Comparison of ENCODE assay signal across 8 mouse cellular contexts in the genomic region with DNA sequence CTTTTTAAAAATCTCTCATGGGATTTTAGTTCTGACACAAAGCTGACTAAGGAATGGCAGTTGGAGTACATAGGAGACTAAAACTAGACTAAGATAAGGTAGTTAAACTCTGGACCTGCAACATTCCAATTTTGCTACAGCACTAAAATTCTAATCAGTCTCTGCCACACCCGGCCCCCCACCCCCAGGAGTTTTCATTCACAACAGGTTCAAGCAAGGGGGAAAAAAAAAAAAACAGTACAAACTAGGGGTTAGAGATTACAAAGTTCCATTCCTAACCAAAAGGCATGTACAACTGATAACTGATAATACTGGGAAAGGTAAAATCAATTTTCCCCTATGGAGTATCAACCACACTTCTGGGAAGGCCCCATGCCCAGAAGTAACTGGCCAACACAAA.
A peak's percentile ranks its signal among the peaks of the same experiment; 100 is the strongest.
DNase-seq lines count a peak whose midpoint lies in the region; ATAC-seq and TF ChIP-seq lines count a peak whose summit lies in the region.

No protein-coding gene starts in this region.

- peak overlapping the region; percentile 97 for H3K27ac ChIP-seq in kidney, embryonic 15.5 days
- no peak overlapping the region for H3K27ac ChIP-seq in embryonic facial prominence, embryonic 11.5 days (replicated peaks; ENCODE audit: low read depth, low read length)
- 0 out of 2 replicates have a peak overlapping the region, but pooled peaks have one; percentile 74 for H3K27ac ChIP-seq in intestine, postnatal 0 days (ENCODE audit: low read depth, low read length)
- H3K27ac ChIP-seq in neural tube, embryonic 12.5 days: no peak overlapping the region

- H3K4me2 ChIP-seq in kidney, embryonic 15.5 days: peak overlapping the region; percentile 67
- 0 out of 2 replicates have a peak overlapping the region, but pooled peaks have one; percentile 45 for H3K4me2 ChIP-seq in embryonic facial prominence, embryonic 11.5 days (ENCODE audit: low read depth, low read length)
- peak overlapping the region; percentile 78 for H3K4me2 ChIP-seq in intestine, postnatal 0 days (replicated peaks; ENCODE audit: low read depth)
- peak overlapping the region; percentile 66 for H3K4me2 ChIP-seq in neural tube, embryonic 12.5 days (replicated peaks)

- no peaks in the 10 kb centered on the region for H3K27me3 ChIP-seq in kidney, embryonic 15.5 days
- H3K27me3 ChIP-seq in embryonic facial prominence, embryonic 11.5 days (ENCODE audit: control insufficient read depth, insufficient read depth, low read length): no peaks in the 10 kb centered on the region
- H3K27me3 ChIP-seq in intestine, postnatal 0 days (replicated peaks; ENCODE audit: control insufficient read depth, insufficient read depth, low read length): no peaks in the 10 kb centered on the region
- no peaks in the 10 kb centered on the region for H3K27me3 ChIP-seq in neural tube, embryonic 12.5 days (replicated peaks)

- TF ChIP-seq CTCF in intestine, postnatal 0 days (IDR thresholded peaks at IDR 0.05; ENCODE audit: low read depth): no peak

- peak overlapping the region; percentile 55 for H3K4me3 ChIP-seq in kidney, embryonic 15.5 days (replicated peaks)
- no peak overlapping the region for H3K4me3 ChIP-seq in embryonic facial prominence, embryonic 11.5 days (ENCODE audit: low read depth, low read length)
- peak overlapping the region; percentile 42 for H3K4me3 ChIP-seq in intestine, postnatal 0 days (ENCODE audit: low read depth, low read length)
- H3K4me3 ChIP-seq in neural tube, embryonic 12.5 days: no peak overlapping the region

- no peak for DNase-seq in kidney, postnatal 36 days
- no peak for DNase-seq in embryonic facial prominence, embryonic 11.5 days (ENCODE audit: low spot score)
- no peak for DNase-seq in layer of hippocampus, adult 9-11 months
- DNase-seq in urinary bladder, postnatal 36 days (ENCODE audit: low spot score in 2 of 2): no peak
- no peak for DNase-seq in thymus, adult 18-20 months

- WGBS in kidney, embryonic 15.5 days: 75% methylated on average over 1 of the region's 1 CpGs
- 88% methylated on average over 1 of the region's 1 CpGs for WGBS in embryonic facial prominence, embryonic 11.5 days
- WGBS in intestine, postnatal 0 days: 28% methylated on average over 1 of the region's 1 CpGs
- 88% methylated on average over 1 of the region's 1 CpGs for WGBS in neural tube, embryonic 12.5 days

- no peak for ATAC-seq in kidney, embryonic 15.5 days (replicated peaks; ENCODE audit: low FRiP score)
- ATAC-seq in embryonic facial prominence, embryonic 11.5 days (replicated peaks; ENCODE audit: insufficient number of reproducible peaks, low FRiP score, low TSS enrichment, low read depth): no peak
- ATAC-seq in intestine, postnatal 0 days: no peak
- no peak for ATAC-seq in neural tube, embryonic 12.5 days (ENCODE audit: low FRiP score, low read depth)

- no peaks in the 10 kb centered on the region for H3K36me3 ChIP-seq in kidney, embryonic 15.5 days
- no peaks in the 10 kb centered on the region for H3K36me3 ChIP-seq in embryonic facial prominence, embryonic 11.5 days (replicated peaks; ENCODE audit: control insufficient read depth, insufficient read depth, low read depth, low read length)
- no peaks in the 10 kb centered on the region for H3K36me3 ChIP-seq in intestine, postnatal 0 days (ENCODE audit: control insufficient read depth, insufficient read depth)
- H3K36me3 ChIP-seq in neural tube, embryonic 12.5 days: no peaks in the 10 kb centered on the region

- H3K9ac ChIP-seq in kidney, embryonic 15.5 days: peak overlapping the region; percentile 58; the same call in 1 of the 2 replicates
- no peak overlapping the region for H3K9ac ChIP-seq in embryonic facial prominence, embryonic 11.5 days (replicated peaks; ENCODE audit: low read length)
- no peak overlapping the region for H3K9ac ChIP-seq in intestine, postnatal 0 days (ENCODE audit: low read depth, low read length)
- no peak overlapping the region for H3K9ac ChIP-seq in neural tube, embryonic 12.5 days

- peaks cover 10% of the 10 kb centered on the region for H3K4me1 ChIP-seq in kidney, embryonic 15.5 days
- H3K4me1 ChIP-seq in embryonic facial prominence, embryonic 11.5 days (ENCODE audit: control insufficient read depth, insufficient read depth, low read length): no peaks in the 10 kb centered on the region
- no peaks in the 10 kb centered on the region; the same call in 1 of the 2 replicates for H3K4me1 ChIP-seq in intestine, postnatal 0 days (replicated peaks; ENCODE audit: control insufficient read depth, insufficient read depth, low read length)
- peaks cover 5% of the 10 kb centered on the region; the same call in 1 of the 2 replicates for H3K4me1 ChIP-seq in neural tube, embryonic 12.5 days

- no peaks in the 10 kb centered on the region for H3K9me3 ChIP-seq in kidney, embryonic 15.5 days (replicated peaks)
- no peaks in the 10 kb centered on the region for H3K9me3 ChIP-seq in embryonic facial prominence, embryonic 11.5 days (replicated peaks; ENCODE audit: control insufficient read depth, low read length)
- H3K9me3 ChIP-seq in intestine, postnatal 0 days (ENCODE audit: control insufficient read depth): no peaks in the 10 kb centered on the region
- H3K9me3 ChIP-seq in neural tube, embryonic 12.5 days: no peaks in the 10 kb centered on the region

Comparison
In these comparisons a context has a peak if more than half of its experiments do, and no peak if none do; other contexts are left out.
1. H3K27ac ChIP-seq: peak in kidney, embryonic 15.5 days (single experiment) and intestine, postnatal 0 days (single experiment); none in embryonic facial prominence, embryonic 11.5 days (single experiment) and neural tube, embryonic 12.5 days (single experiment).
2. H3K4me3 ChIP-seq: peak in kidney, embryonic 15.5 days (single experiment) and intestine, postnatal 0 days (single experiment); none in embryonic facial prominence, embryonic 11.5 days (single experiment) and neural tube, embryonic 12.5 days (single experiment).
3. Peak in every context shown above with its lines, with median percentiles within 50 percentile points of each other: H3K4me2 ChIP-seq.